Mouse (Mus musculus) limb, embryonic 14.5 days (tissue): ENCODE results near the gene Sertad2. TPM values are rescaled to one million over a fixed set of nuclear protein-coding genes. Genes with fewer than 3 reads are reported as not detected.
A peak's percentile ranks its signal among the peaks of the same experiment; 100 is the strongest.

Experiments
- ATAC-seq: fragments of 200-750 bp; cut with Nextera tagmentation; 2 replicates; pipeline ENCODE4 v1.8.0; 2017; ENCODE audit warnings: low read depth, moderate number of reproducible peaks, moderate TSS enrichment; ENCODE audit not compliant: low FRiP score
- DNase-seq: peaks from one replicate; pipeline ENCODE4 v3.0.0-alpha.2; 2015; ENCODE audit warnings: low spot score
- H3K27ac ChIP-seq: fragments of 300-500 bp; sonication (generic); replicated peaks from 2 replicates; pipeline ENCODE4 v1.5.1; 2014; ENCODE audit warnings: low read depth, mild to moderate bottlenecking, low read length, moderate library complexity, mixed read lengths
- H3K27me3 ChIP-seq: fragments of 300-500 bp; sonication (generic); 2 replicates; pipeline ENCODE4 v1.6.1; 2014; ENCODE audit warnings: low read length, mixed read lengths; ENCODE audit not compliant: control insufficient read depth, insufficient read depth
- H3K36me3 ChIP-seq: fragments of 300-500 bp; sonication (generic); 2 replicates; pipeline ENCODE4 v1.6.1; 2014; ENCODE audit warnings: mild to moderate bottlenecking, low read length, moderate library complexity, mixed read lengths; ENCODE audit not compliant: control insufficient read depth, insufficient read depth
- H3K4me1 ChIP-seq: fragments of 300-500 bp; sonication (generic); 2 replicates; pipeline ENCODE4 v1.6.1; 2014; ENCODE audit warnings: antibody characterized with exemption, low read length, mixed read lengths; ENCODE audit not compliant: control insufficient read depth, insufficient read depth
- H3K4me2 ChIP-seq: fragments of 300-500 bp; sonication (generic); replicated peaks from 2 replicates; pipeline ENCODE4 v1.6.1; 2014; ENCODE audit warnings: low read depth, mild to moderate bottlenecking, low read length, moderate library complexity; ENCODE audit not compliant: severe bottlenecking
- H3K4me3 ChIP-seq: fragments of 300-500 bp; sonication (generic); replicated peaks from 2 replicates; pipeline ENCODE4 v1.5.1; 2014; ENCODE audit warnings: low read length
- H3K9ac ChIP-seq: fragments of 300-500 bp; sonication (generic); 2 replicates; pipeline ENCODE4 v1.6.1; 2014; ENCODE audit warnings: mild to moderate bottlenecking, low read depth, low read length, moderate library complexity; ENCODE audit not compliant: severe bottlenecking
- H3K9me3 ChIP-seq: fragments of 300-500 bp; sonication (generic); 2 replicates; pipeline ENCODE4 v1.6.1; 2016; ENCODE audit warnings: low read length; ENCODE audit not compliant: control insufficient read depth
- POLR2A ChIP-seq: fragments of 200-500 bp; IDR thresholded peaks from 2 replicates; pipeline ENCODE4 v1.8.0; 2012; ENCODE audit warnings: inconsistent platforms, mild to moderate bottlenecking, moderate library complexity, borderline replicate concordance; ENCODE audit not compliant: insufficient read depth, insufficient read length; ENCODE audit errors: extremely low read depth
- WGBS: fragments of 180-500 bp; shearing (Covaris S2); extraction: QIAGEN DNeasy Blood & Tissue Kit; methylation state at CpG from one replicate; pipeline ENCODE4 v1.1.7; 2014; 5-methylcytosine and 5-hydroxymethylcytosine counted together
- polyA plus RNA-seq, 2 experiments: library from polyadenylated mRNA; depleted of rRNA in 1 of 2; stranded (reverse) in 1 of 2; unstranded in 1 of 2; fragments of >200 nt; fragmentation: Nextera tagmentation in 1 of 2; extraction: Ambion mirVana in 1 of 2; gene quantifications; 2 replicates each; pipeline versions ENCODE4 v1.2.1 to v1.2.3; 2012 to 2014

Gene Sertad2
- polyA plus RNA-seq, 2 experiments = 21.1 to 40.1 TPM

- ATAC-seq = no peak
- Histone ChIP-seq H3K4me3 (peak overlapping the region; percentile 59), H3K9ac (peak overlapping the region; percentile 68), H3K4me1 (0 out of 2 replicates have a peak, but pooled peaks cover 3% of the 10 kb centered on the region), H3K9me3 (no peaks in the 10 kb centered on the region), H3K27ac (peak overlapping the region; percentile 89; the same call in 1 of the 2 replicates), H3K4me2 (peak overlapping the region; percentile 86), H3K27me3 (no peaks in the 10 kb centered on the region), H3K36me3 (no peaks in the 10 kb centered on the region)
- no peak for DNase-seq
- WGBS = 8% methylated on average over 1 of the region's 1 CpGs
- TF ChIP-seq POLR2A = no peak
Measured at GRCm38 (mm10) chr11:20531682-20531991, 11.4 kb upstream of the Sertad2 start.

GRCm38 (mm10) chr11:20531992-20532881 lies 10.8 kb upstream of the Sertad2 start:
- Histone ChIP-seq H3K36me3 (no peaks in the 10 kb centered on the region), H3K4me3 (peak overlapping the region; percentile 59), H3K9me3 (no peaks in the 10 kb centered on the region), H3K27me3 (no peaks in the 10 kb centered on the region), H3K4me1 (0 out of 2 replicates have a peak, but pooled peaks cover 3% of the 10 kb centered on the region), H3K4me2 (peak overlapping the region; percentile 86), H3K9ac (peak overlapping the region; percentile 68), H3K27ac (peak overlapping the region; percentile 89)
- 3% methylated on average over 37 of the region's 42 CpGs for WGBS
- DNase-seq = peak; percentile 75
- ATAC-seq = peak; percentile 92
- peak; percentile 49; the same call in 1 of the 2 replicates for TF ChIP-seq POLR2A

GRCm38 (mm10) chr11:20533231-20533630 lies 9.8 kb upstream of the Sertad2 start:
- ATAC-seq = no peak
- H3K9me3 ChIP-seq = no peaks in the 10 kb centered on the region
- no peak overlapping the region for H3K4me2 ChIP-seq
- no peak for DNase-seq
- no peak overlapping the region for H3K9ac ChIP-seq
- H3K4me3 ChIP-seq = no peak overlapping the region
- 0 out of 2 replicates have a peak, but pooled peaks cover 3% of the 10 kb centered on the region for H3K4me1 ChIP-seq
- no peak for TF ChIP-seq POLR2A
- no peak overlapping the region for H3K27ac ChIP-seq
- no peaks in the 10 kb centered on the region for H3K27me3 ChIP-seq
- no peaks in the 10 kb centered on the region for H3K36me3 ChIP-seq
- 72% methylated on average over 4 of the region's 4 CpGs for whole genome bisulfite sequencing

- Histone ChIP-seq H3K4me1 (peaks cover 3% of the 10 kb centered on the region; the same call in 1 of the 2 replicates), H3K4me3 (no peak overlapping the region), H3K27me3 (no peaks in the 10 kb centered on the region), H3K36me3 (no peaks in the 10 kb centered on the region), H3K9me3 (no peaks in the 10 kb centered on the region), H3K9ac (no peak overlapping the region), H3K4me2 (no peak overlapping the region), H3K27ac (no peak overlapping the region)
- WGBS = 79% methylated on average over 3 of the region's 3 CpGs
- ATAC-seq = no peak
- DNase-seq = no peak
- TF ChIP-seq POLR2A = no peak
Measured at GRCm38 (mm10) chr11:20537221-20537620, 5.8 kb upstream of the Sertad2 start.

GRCm38 (mm10) chr11:20538496-20538895 lies 4.6 kb upstream of the Sertad2 start:
- no peak for ATAC-seq
- H3K9ac ChIP-seq = no peak overlapping the region
- no peak for DNase-seq
- no peak overlapping the region for H3K4me2 ChIP-seq
- WGBS = 70% methylated on average over 3 of the region's 3 CpGs
- no peaks in the 10 kb centered on the region for H3K9me3 ChIP-seq
- H3K27me3 ChIP-seq = no peaks in the 10 kb centered on the region
- no peak for TF ChIP-seq POLR2A
- H3K4me3 ChIP-seq = no peak overlapping the region
- H3K36me3 ChIP-seq = no peaks in the 10 kb centered on the region
- H3K4me1 ChIP-seq = peaks cover 3% of the 10 kb centered on the region; the same call in 1 of the 2 replicates
- no peak overlapping the region for H3K27ac ChIP-seq
